Mouse (Mus musculus) lung, postnatal 4 days (tissue): ENCODE measurements around the gene Slc25a23.

ENCODE experiments used
- DNase-seq, 2 experiments: peaks; one replicate each; pipeline ENCODE4 v3.0.0; 2021

Gene Slc25a23

GRCm38 (mm10) chr17:57059486-57059977, at the start of gene Slc25a23:
TSS of gene Slc25a23 (minus strand) at chr17:57059863.
- DNase-seq, result peak; percentile 69 to 79

- DNase-seq, result no peak
Observed at GRCm38 (mm10) chr17:57108666-57109171, 49.1 kb upstream of the Slc25a23 start.

DNA sequence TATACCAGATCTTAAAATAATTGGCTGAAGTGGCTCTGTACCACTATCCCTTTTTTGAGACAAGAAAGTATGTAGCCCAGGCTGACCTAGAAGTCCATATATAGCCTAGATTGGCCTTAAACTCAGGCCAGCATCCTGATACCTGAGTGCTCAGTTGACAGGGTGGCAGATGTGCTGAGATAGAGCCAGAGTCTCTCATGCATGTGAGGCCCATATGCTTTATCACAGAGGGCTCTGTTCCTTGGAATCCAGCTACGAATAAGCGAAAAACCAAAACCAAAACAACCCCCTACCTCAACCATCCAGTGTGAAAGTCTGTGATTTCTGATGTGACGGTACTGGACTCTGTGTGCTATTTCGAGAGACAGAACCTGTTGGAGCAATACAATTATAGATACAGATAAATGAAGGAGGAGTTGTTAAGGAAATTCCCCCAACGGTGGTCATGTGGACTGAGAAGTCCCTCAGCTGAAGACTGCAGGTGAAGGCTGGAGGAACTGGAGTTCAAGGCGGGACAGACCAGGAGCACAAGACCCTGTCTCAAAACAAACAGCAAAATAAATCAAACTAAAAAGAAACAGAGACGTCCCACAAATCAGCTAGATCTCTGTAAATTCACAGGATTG, 48.5 kb upstream of the Slc25a23 start:
- no peak for DNase-seq

DNA sequence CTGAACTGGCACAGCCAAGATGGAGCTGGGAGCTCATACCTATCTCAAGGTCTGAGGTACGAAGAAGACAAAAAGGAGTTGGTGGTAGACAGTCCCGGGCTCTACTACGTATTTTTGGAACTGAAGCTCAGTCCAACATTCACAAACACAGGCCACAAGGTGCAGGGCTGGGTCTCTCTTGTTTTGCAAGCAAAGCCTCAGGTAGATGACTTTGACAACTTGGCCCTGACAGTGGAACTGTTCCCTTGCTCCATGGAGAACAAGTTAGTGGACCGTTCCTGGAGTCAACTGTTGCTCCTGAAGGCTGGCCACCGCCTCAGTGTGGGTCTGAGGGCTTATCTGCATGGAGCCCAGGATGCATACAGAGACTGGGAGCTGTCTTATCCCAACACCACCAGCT, 47.4 kb upstream of the Slc25a23 start:
- DNase-seq, result no peak

- DNase-seq, result no peak
Observed at GRCm38 (mm10) chr17:57106035-57106368, 46.3 kb upstream of the Slc25a23 start.

- DNase-seq, result peak in 1 of 2 experiments; percentile 28
Observed at GRCm38 (mm10) chr17:57105181-57106034, 45.7 kb upstream of the Slc25a23 start, which contains the start of gene Tnfsf9. TSS of gene Tnfsf9 (plus strand) at chr17:57105325.

GRCm38 (mm10) chr17:57104496-57104895, 44.8 kb upstream of the Slc25a23 start:
- no peak for DNase-seq

- no peak for DNase-seq
Observed at GRCm38 (mm10) chr17:57102276-57102675, 42.6 kb upstream of the Slc25a23 start.

DNA sequence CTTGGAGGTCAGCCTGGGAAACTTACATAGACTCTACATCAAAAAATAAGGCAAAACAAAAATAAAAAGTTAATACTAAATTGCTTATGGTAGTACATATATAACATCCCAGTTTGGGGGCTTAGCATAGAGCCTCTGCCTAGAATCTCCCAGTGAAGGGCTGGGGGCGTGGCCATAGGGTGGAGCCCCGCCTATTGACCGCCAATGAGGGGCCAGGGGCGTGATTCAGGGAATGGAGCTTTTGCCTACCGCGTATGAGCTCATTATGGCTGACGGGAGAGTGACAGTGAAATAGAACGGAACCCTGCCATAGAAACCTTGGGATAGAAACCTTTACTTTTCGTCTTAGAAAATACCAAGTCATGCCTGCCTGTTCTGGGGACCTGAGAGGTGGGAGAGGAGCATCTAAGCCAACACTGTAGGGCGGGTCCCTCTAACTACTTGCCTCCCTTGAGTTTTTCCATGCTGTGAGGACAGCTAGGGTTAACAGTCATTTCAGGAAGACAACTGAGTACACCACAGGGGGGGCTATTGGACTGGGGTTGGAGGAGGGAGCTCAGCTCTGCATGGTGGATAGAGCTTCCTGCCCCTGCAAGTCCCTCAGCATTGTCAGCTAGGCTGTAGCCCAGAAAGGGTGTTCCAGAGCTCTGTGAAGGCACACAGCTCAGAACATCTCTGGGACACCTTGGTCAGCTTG, 40.1 kb upstream of the Slc25a23 start:
- no peak for DNase-seq

DNA sequence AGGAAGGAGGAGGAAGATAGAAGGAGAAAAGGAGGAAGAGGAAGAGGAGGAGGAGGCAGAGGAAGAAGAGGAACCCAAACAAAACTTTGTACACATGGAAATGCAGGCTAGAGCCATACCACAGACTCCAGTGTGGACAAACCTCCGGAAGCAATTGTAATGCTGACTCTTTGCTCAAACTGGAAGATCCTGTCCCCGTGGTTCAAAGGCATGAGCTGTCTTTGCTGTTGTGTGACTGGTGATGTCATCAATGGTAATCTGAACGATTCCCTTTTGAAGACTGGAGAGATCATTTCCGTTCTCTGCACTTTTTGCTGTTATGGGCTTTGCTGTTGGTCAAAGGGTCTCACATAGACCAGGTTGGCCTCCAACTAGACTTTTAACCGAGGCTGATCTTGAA, 38.7 kb upstream of the Slc25a23 start:
- DNase-seq, result no peak

DNA sequence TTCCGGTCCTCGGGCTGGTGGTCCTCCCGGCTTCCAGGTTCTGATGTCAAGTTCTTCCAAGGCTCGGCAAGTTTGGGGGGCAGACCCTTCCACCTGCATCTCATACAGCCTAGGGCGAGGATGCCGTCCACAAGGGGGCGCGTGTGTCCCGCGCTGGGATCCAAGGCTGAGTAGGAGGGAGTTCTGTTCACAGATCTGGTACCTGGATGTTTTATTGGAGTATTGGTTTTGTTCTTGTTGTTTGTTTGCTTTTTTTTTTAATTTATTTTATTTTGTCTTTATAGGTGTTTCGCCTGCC, 36.9 kb upstream of the Slc25a23 start:
- DNase-seq, result peak; percentile 75 to 87

GRCm38 (mm10) chr17:57095855-57096622, 36.4 kb upstream of the Slc25a23 start:
- peak; percentile 54 to 77 for DNase-seq

DNA sequence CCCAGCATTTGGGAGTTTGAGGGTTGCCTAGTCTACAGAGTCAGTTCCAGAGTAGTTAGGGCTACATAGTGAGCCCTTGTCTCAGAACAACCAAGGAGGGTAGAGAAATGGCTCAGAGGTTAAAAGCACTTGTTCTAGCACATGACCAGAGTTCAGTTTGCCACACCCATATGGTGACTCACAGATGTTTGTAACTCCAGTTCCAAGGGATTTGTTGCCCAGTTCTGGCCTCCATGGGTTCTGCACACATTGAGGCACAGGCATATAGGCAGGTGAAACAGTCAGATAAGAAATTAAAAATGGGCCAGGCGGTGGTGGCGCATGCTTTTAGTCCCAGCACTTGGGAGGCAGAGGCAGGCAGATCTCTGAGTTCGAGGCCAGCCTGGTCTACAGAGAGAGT, 34.6 kb upstream of the Slc25a23 start:
- no peak for DNase-seq

DNA sequence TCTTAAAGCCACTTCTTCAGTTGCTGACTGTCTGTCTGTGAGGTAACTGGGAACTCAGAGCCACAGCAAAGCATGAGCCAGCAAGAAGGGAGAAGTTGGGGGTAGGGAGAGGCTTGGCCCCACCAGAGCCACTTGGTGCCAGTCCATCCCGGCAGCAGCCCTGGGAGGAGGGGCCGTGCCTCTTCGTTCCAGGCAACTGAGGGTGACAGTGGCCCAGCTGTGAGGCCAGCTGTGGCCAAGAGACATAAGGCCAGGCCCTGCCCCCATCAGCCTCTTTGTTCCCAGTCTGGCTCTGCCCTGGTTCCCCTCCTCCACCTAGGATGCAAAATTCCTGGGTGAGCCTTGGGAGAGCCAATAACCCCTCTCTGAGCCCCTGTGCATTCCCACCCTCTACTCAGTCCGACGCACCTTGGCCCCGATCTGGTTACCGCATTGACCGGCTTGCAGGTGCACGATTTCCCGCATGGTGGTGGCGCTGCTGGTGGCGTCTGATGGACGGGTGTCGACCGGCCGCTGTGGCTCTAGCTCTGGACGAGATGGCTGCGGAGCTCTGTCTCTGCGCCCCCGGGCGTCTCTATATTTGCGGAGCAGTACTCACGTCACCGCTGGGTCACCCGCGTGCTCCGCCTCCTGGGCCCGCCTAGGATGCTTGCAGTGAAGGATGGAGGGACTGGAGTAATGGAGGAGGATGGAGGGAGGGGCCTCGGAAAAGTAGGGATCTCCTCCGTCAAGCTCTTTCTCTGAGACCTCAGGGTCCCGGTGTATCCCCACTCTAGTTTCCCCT, 27.6 kb upstream of the Slc25a23 start, which contains the start of gene Tubb4a:
Gene Tubb4a (minus strand): TSS at position 734 of the 784 bp plus-strand sequence.
- peak; percentile 31 to 53 for DNase-seq

GRCm38 (mm10) chr17:57085970-57086757, 26.5 kb upstream of the Slc25a23 start:
- no peak for DNase-seq

GRCm38 (mm10) chr17:57082481-57082880, 22.8 kb upstream of the Slc25a23 start:
- DNase-seq, result no peak

DNA sequence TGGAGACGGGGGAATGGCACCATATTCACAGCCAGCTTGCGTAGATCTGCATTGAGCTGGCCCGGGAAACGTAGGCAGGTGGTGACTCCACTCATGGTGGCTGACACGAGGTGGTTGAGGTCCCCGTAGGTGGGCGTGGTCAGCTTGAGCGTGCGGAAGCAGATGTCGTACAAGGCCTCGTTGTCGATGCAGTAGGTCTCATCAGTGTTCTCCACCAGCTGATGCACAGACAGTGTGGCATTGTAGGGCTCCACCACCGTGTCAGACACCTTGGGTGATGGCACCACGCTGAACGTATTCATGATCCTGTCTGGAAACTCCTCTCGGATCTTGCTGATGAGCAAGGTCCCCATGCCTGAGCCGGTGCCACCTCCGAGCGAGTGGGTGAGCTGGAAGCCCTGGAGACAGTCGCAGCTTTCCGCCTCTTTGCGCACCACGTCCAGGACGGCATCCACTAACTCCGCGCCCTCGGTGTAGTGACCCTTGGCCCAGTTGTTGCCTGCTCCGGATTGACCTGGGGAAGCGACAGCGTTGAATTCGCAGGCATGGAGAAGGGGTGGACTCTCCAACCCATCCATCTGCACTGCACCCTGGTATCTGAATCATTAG, 21.7 kb upstream of the Slc25a23 start:
- DNase-seq, result no peak

DNA sequence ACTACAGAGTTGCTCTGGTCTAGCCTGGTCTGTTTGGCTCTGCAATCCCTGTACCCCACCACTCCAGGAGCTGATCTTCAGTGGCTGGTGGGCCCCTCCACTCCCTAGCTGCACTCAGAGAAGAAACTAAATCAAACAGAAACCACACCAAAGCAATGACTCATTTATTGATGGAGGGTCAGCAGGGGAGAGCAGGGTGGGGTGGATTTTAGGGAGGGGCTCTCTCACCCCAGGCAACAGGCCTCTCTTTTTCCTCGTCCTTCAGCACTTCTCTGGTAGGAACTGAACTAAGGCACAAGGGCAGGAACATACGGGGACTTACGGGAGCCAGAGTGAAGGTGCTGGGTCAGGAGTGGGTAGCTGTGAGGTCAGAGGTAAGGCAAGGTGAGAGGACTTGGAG, 20.3 kb upstream of the Slc25a23 start:
- DNase-seq, result no peak

DNA sequence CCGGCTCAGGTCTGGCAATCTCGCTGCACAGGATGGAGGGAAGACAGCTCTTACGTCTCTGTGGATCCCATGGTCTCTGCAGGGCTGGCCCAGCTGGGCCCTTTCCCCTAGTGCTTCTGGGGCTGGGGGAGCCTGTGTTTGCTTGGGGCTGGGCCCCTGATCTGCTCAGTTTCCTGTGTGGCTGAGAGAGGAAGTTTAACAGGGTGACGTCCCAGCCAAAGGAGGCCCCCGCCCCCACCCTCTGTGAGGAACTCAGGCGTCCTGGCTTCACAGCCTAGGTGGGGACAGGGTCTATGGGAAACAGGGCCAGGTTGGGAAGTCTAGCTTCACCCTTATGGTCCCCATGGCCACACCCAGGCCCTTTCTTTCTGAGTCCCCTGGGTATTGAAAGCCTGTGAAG, 18.7 kb upstream of the Slc25a23 start, which contains the start of gene Dennd1c:
Gene Dennd1c (minus strand): TSS at position 179 of the 400 bp plus-strand sequence.
- DNase-seq, result peak; percentile 51 to 58

GRCm38 (mm10) chr17:57076916-57077315, 17.3 kb upstream of the Slc25a23 start:
- DNase-seq, result no peak
